Mouse (Mus musculus): ENCODE data around the gene Cep126.

Cep126 gene

GRCm38 (mm10) chr9:8134117-8134574 is at the start of gene Cep126:
Cep126 (minus strand) TSS chr9:8134294.
- DNase-seq (ENCODE audit: low read depth, low spot score): peak; percentile 88

- no peak for DNase-seq (ENCODE audit: low read depth, low spot score)
These were observed 45.5 kb upstream of the Cep126 start for GRCm38 (mm10) chr9:8179554-8179953.

GRCm38 (mm10) chr9:8177099-8177498 is 43.0 kb upstream of the Cep126 start:
- DNase-seq (ENCODE audit: low read depth, low spot score): no peak

GRCm38 (mm10) chr9:8157011-8157410 is 22.9 kb upstream of the Cep126 start:
- DNase-seq (ENCODE audit: low read depth, low spot score): no peak

- DNase-seq (ENCODE audit: low read depth, low spot score): no peak
These were observed 5.4 kb upstream of the Cep126 start for GRCm38 (mm10) chr9:8139501-8139900.

- DNase-seq (ENCODE audit: low read depth, low spot score): peak; percentile 62
These were observed 443 bp downstream of the Cep126 start for GRCm38 (mm10) chr9:8133586-8134115.

- DNase-seq (ENCODE audit: low read depth, low spot score): no peak
These were observed 10.6 kb downstream of the Cep126 start for GRCm38 (mm10) chr9:8123495-8123894.

- no peak for DNase-seq (ENCODE audit: low read depth, low spot score)
These were observed 19.6 kb downstream of the Cep126 start for GRCm38 (mm10) chr9:8114516-8114915.

GRCm38 (mm10) chr9:8103050-8103449 is 31.0 kb downstream of the Cep126 start:
- DNase-seq (ENCODE audit: low read depth, low spot score): no peak

- DNase-seq (ENCODE audit: low read depth, low spot score): no peak
These were observed 33.1 kb downstream of the Cep126 start for GRCm38 (mm10) chr9:8100962-8101361.

GRCm38 (mm10) chr9:8078882-8079281 is 55.2 kb downstream of the Cep126 start:
- DNase-seq (ENCODE audit: low read depth, low spot score): no peak

- DNase-seq (ENCODE audit: low read depth, low spot score): peak; percentile 33
These were observed 59.7 kb downstream of the Cep126 start for GRCm38 (mm10) chr9:8074345-8074744.

GRCm38 (mm10) chr9:8073203-8073755 is 60.8 kb downstream of the Cep126 start:
- DNase-seq (ENCODE audit: low read depth, low spot score): no peak

- DNase-seq (ENCODE audit: low read depth, low spot score): no peak
These were observed 74.5 kb downstream of the Cep126 start for GRCm38 (mm10) chr9:8059636-8060035.

GRCm38 (mm10) chr9:8054831-8055230 is 79.3 kb downstream of the Cep126 start:
- DNase-seq (ENCODE audit: low read depth, low spot score): peak; percentile 43

- no peak for DNase-seq (ENCODE audit: low read depth, low spot score)
These were observed 91.1 kb downstream of the Cep126 start for GRCm38 (mm10) chr9:8043044-8043387.

GRCm38 (mm10) chr9:8042338-8043043 is 91.6 kb downstream of the Cep126 start, which contains the start of gene Cfap300:
Cfap300 (minus strand) TSS chr9:8042823.
- DNase-seq (ENCODE audit: low read depth, low spot score): peak; percentile 98

GRCm38 (mm10) chr9:8035546-8035945 is 98.5 kb downstream of the Cep126 start:
- peak; percentile 94 for DNase-seq (ENCODE audit: low read depth, low spot score)

GRCm38 (mm10) chr9:8035091-8035490 is 99.0 kb downstream of the Cep126 start:
- peak; percentile 22 for DNase-seq (ENCODE audit: low read depth, low spot score)

- no peak for DNase-seq (ENCODE audit: low read depth, low spot score)
These were observed 100.0 kb downstream of the Cep126 start for GRCm38 (mm10) chr9:8034143-8034542.

GRCm38 (mm10) chr9:8032847-8033246 is 101.2 kb downstream of the Cep126 start:
- DNase-seq (ENCODE audit: low read depth, low spot score): no peak

Data from R1 (cell line).